Mouse (Mus musculus): Measurements from ENCODE around the gene Irf2. TPM values are rescaled to one million over a fixed set of nuclear protein-coding genes. Genes with fewer than 3 reads are reported as not detected.

Gene Irf2
- polyA plus RNA-seq, 1 experiment from 2014 or later = 14.1 TPM

DNA sequence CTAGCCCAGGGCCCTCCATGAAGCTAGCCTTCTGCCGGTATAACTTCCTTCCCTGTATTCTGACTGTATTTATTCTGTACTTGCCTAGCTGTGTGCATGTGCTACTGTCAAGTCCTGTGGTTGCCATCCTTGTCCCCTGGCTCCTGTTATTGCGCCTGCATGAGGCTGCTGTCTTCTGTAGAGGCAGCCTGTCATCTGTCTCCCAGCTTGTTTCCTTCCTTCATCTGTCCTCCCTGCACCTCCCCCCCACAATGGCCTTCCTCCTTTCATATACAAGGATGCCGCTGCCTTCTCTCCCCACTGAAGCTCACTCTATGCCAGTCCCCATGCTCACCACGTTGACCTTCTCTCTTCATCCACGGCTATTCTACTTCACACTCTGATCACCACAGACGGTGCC, 33.3 kb downstream of the Irf2 start:
- ATAC-seq (ENCODE audit: insufficient read depth, low FRiP score, low TSS enrichment) (no peak), DNase-seq (ENCODE audit: low spot score) (no peak)
- Histone ChIP-seq H3K36me3 (ENCODE audit: control insufficient read depth, insufficient read depth, low read length) (no peaks in the 10 kb centered on the region), H3K27me3 (ENCODE audit: control insufficient read depth, insufficient read depth, low read length) (no peaks in the 10 kb centered on the region), H3K9ac (ENCODE audit: low read length) (no peak overlapping the region), H3K27ac (ENCODE audit: low read depth, low read length) (no peak overlapping the region), H3K9me3 (ENCODE audit: control insufficient read depth, low read length) (no peaks in the 10 kb centered on the region), H3K4me2 (ENCODE audit: low read depth) (no peak overlapping the region), H3K4me1 (ENCODE audit: control insufficient read depth, insufficient read depth, low read length) (peaks cover 11% of the 10 kb centered on the region), H3K4me3 (ENCODE audit: low read depth, low read length) (no peak overlapping the region)
- WGBS = 89% methylated on average over 6 of the region's 6 CpGs

GRCm38 (mm10) chr8:46777760-46778460, 38.4 kb downstream of the Irf2 start:
- no peaks in the 10 kb centered on the region for H3K9me3 ChIP-seq (ENCODE audit: control insufficient read depth, low read length)
- ATAC-seq (ENCODE audit: insufficient read depth, low FRiP score, low TSS enrichment) = no peak
- WGBS = 93% methylated on average over 10 of the region's 10 CpGs
- H3K9ac ChIP-seq (ENCODE audit: low read length) = no peak overlapping the region
- DNase-seq (ENCODE audit: low spot score) = no peak
- no peak overlapping the region for H3K27ac ChIP-seq (ENCODE audit: low read depth, low read length)
- no peaks in the 10 kb centered on the region for H3K4me1 ChIP-seq (ENCODE audit: control insufficient read depth, insufficient read depth, low read length)
- no peaks in the 10 kb centered on the region for H3K36me3 ChIP-seq (ENCODE audit: control insufficient read depth, insufficient read depth, low read length)
- no peaks in the 10 kb centered on the region for H3K27me3 ChIP-seq (ENCODE audit: control insufficient read depth, insufficient read depth, low read length)
- H3K4me3 ChIP-seq (ENCODE audit: low read depth, low read length) = no peak overlapping the region
- no peak overlapping the region for H3K4me2 ChIP-seq (ENCODE audit: low read depth)

DNA sequence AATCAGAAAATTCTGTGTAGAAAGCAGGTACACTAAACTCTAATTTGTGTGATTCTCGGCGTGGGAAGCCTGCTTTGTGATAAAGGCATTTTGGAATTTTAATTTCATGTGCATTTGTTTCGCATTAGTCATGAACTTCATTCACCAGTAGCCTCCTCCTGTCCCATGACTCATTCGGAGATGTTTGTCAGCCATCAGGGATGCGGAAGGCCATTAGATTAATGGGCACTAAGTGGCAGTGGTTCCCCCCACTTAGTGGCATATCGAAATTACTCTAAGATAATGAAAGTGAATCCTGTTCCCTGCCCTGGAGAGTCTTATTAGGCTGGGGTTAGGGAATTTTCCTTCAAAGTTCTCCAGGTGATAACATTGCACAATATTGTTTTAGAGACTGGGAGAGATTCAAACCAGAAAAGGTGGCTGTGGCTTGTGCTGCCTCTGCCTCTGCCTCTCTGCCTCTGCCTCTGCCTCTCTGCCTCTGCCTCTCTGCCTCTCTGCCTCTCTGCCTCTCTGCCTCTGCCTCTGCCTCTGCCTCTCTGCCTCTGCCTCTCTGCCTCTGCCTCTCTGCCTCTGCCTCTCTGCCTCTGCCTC, 41.6 kb downstream of the Irf2 start:
- no peak overlapping the region for H3K9ac ChIP-seq (ENCODE audit: low read length)
- no peaks in the 10 kb centered on the region for H3K9me3 ChIP-seq (ENCODE audit: control insufficient read depth, low read length)
- H3K36me3 ChIP-seq (ENCODE audit: control insufficient read depth, insufficient read depth, low read length) = no peaks in the 10 kb centered on the region
- no peaks in the 10 kb centered on the region for H3K4me1 ChIP-seq (ENCODE audit: control insufficient read depth, insufficient read depth, low read length)
- 90% methylated on average over 6 of the region's 6 CpGs for WGBS
- no peak overlapping the region for H3K4me3 ChIP-seq (ENCODE audit: low read depth, low read length)
- DNase-seq (ENCODE audit: low spot score) = no peak
- H3K27me3 ChIP-seq (ENCODE audit: control insufficient read depth, insufficient read depth, low read length) = no peaks in the 10 kb centered on the region
- H3K27ac ChIP-seq (ENCODE audit: low read depth, low read length) = no peak overlapping the region
- no peak for ATAC-seq (ENCODE audit: insufficient read depth, low FRiP score, low TSS enrichment)
- H3K4me2 ChIP-seq (ENCODE audit: low read depth) = no peak overlapping the region

- Histone ChIP-seq H3K9ac (ENCODE audit: low read length) (no peak overlapping the region), H3K4me1 (ENCODE audit: control insufficient read depth, insufficient read depth, low read length) (no peaks in the 10 kb centered on the region), H3K27me3 (ENCODE audit: control insufficient read depth, insufficient read depth, low read length) (no peaks in the 10 kb centered on the region), H3K4me2 (ENCODE audit: low read depth) (no peak overlapping the region), H3K27ac (ENCODE audit: low read depth, low read length) (no peak overlapping the region), H3K36me3 (ENCODE audit: control insufficient read depth, insufficient read depth, low read length) (no peaks in the 10 kb centered on the region), H3K4me3 (ENCODE audit: low read depth, low read length) (no peak overlapping the region), H3K9me3 (ENCODE audit: control insufficient read depth, low read length) (no peaks in the 10 kb centered on the region)
- no peak for ATAC-seq (ENCODE audit: insufficient read depth, low FRiP score, low TSS enrichment)
- WGBS = 89% methylated on average over 5 of the region's 5 CpGs
- DNase-seq (ENCODE audit: low spot score) = no peak
Measured at GRCm38 (mm10) chr8:46782254-46782653, 42.7 kb downstream of the Irf2 start.

DNA sequence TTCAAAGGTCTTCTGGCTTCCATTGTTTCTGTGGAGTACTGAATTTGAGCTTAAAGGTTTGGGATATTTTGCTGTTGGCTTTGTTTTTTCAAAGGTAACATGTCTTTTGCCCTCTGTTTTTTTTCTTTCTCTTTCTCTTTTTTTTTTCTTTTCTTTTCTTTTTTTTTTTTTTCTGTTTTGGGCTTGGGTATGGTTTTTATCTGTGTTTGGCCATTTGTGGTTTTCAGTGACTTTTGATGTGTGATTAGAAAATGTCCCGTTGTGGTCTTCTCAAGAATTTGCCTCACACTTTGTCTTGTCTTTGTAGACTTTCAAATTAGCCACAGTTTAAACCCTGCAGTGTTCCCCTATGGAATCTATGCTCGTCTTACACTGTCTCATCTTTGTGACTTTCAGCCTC, 45.5 kb downstream of the Irf2 start:
- 62% methylated on average over 2 of the region's 2 CpGs for WGBS
- Histone ChIP-seq H3K4me3 (ENCODE audit: low read depth, low read length) (no peak overlapping the region), H3K4me1 (ENCODE audit: control insufficient read depth, insufficient read depth, low read length) (no peaks in the 10 kb centered on the region), H3K27ac (ENCODE audit: low read depth, low read length) (no peak overlapping the region), H3K36me3 (ENCODE audit: control insufficient read depth, insufficient read depth, low read length) (no peaks in the 10 kb centered on the region), H3K9me3 (ENCODE audit: control insufficient read depth, low read length) (no peaks in the 10 kb centered on the region), H3K4me2 (ENCODE audit: low read depth) (no peak overlapping the region), H3K9ac (ENCODE audit: low read length) (no peak overlapping the region), H3K27me3 (ENCODE audit: control insufficient read depth, insufficient read depth, low read length) (no peaks in the 10 kb centered on the region)
- DNase-seq (ENCODE audit: low spot score) (no peak), ATAC-seq (ENCODE audit: insufficient read depth, low FRiP score, low TSS enrichment) (no peak)

- no peak overlapping the region for H3K9ac ChIP-seq (ENCODE audit: low read length)
- no peak overlapping the region for H3K27ac ChIP-seq (ENCODE audit: low read depth, low read length)
- H3K9me3 ChIP-seq (ENCODE audit: control insufficient read depth, low read length) = no peaks in the 10 kb centered on the region
- H3K4me1 ChIP-seq (ENCODE audit: control insufficient read depth, insufficient read depth, low read length) = no peaks in the 10 kb centered on the region
- ATAC-seq (ENCODE audit: insufficient read depth, low FRiP score, low TSS enrichment) (no peak), DNase-seq (ENCODE audit: low spot score) (no peak)
- no peaks in the 10 kb centered on the region for H3K27me3 ChIP-seq (ENCODE audit: control insufficient read depth, insufficient read depth, low read length)
- WGBS = 89% methylated on average over 6 of the region's 6 CpGs
- no peak overlapping the region for H3K4me2 ChIP-seq (ENCODE audit: low read depth)
- no peak overlapping the region for H3K4me3 ChIP-seq (ENCODE audit: low read depth, low read length)
- H3K36me3 ChIP-seq (ENCODE audit: control insufficient read depth, insufficient read depth, low read length) = no peaks in the 10 kb centered on the region
Measured at GRCm38 (mm10) chr8:46785926-46786325, 46.4 kb downstream of the Irf2 start.

- H3K27me3 ChIP-seq (ENCODE audit: control insufficient read depth, insufficient read depth, low read length) = no peaks in the 10 kb centered on the region
- no peak for ATAC-seq (ENCODE audit: insufficient read depth, low FRiP score, low TSS enrichment)
- no peak overlapping the region for H3K9ac ChIP-seq (ENCODE audit: low read length)
- H3K9me3 ChIP-seq (ENCODE audit: control insufficient read depth, low read length) = no peaks in the 10 kb centered on the region
- H3K4me1 ChIP-seq (ENCODE audit: control insufficient read depth, insufficient read depth, low read length) = no peaks in the 10 kb centered on the region
- no peak for DNase-seq (ENCODE audit: low spot score)
- H3K27ac ChIP-seq (ENCODE audit: low read depth, low read length) = no peak overlapping the region
- no peak overlapping the region for H3K4me3 ChIP-seq (ENCODE audit: low read depth, low read length)
- H3K36me3 ChIP-seq (ENCODE audit: control insufficient read depth, insufficient read depth, low read length) = no peaks in the 10 kb centered on the region
- WGBS = 86% methylated on average over 5 of the region's 5 CpGs
- H3K4me2 ChIP-seq (ENCODE audit: low read depth) = no peak overlapping the region
Measured at GRCm38 (mm10) chr8:46789091-46789881, 49.8 kb downstream of the Irf2 start.

- DNase-seq (ENCODE audit: low spot score) (no peak), ATAC-seq (ENCODE audit: insufficient read depth, low FRiP score, low TSS enrichment) (no peak)
- Histone ChIP-seq H3K4me2 (ENCODE audit: low read depth) (no peak overlapping the region), H3K4me1 (ENCODE audit: control insufficient read depth, insufficient read depth, low read length) (no peaks in the 10 kb centered on the region), H3K36me3 (ENCODE audit: control insufficient read depth, insufficient read depth, low read length) (no peaks in the 10 kb centered on the region), H3K9me3 (ENCODE audit: control insufficient read depth, low read length) (no peaks in the 10 kb centered on the region), H3K4me3 (ENCODE audit: low read depth, low read length) (no peak overlapping the region), H3K27me3 (ENCODE audit: control insufficient read depth, insufficient read depth, low read length) (no peaks in the 10 kb centered on the region), H3K9ac (ENCODE audit: low read length) (no peak overlapping the region), H3K27ac (ENCODE audit: low read depth, low read length) (no peak overlapping the region)
- WGBS = 78% methylated on average over 5 of the region's 5 CpGs
Measured at GRCm38 (mm10) chr8:46791664-46792371, 52.3 kb downstream of the Irf2 start.

Measured in neural tube, embryonic 11.5 days (tissue).